Mouse (Mus musculus) MEL (cell line): ENCODE data around the gene Mboat2.

Experiments
- BHLHE40 ChIP-seq: IDR thresholded peaks from 2 replicates; pipeline ENCODE4 v1.6.1; 2012; ENCODE audit warnings: low read depth, mild to moderate bottlenecking, inconsistent platforms, low read length, improper control_type of control experiment, borderline replicate concordance
- CHD1 ChIP-seq: IDR thresholded peaks from 2 replicates; pipeline ENCODE4 v1.6.1; 2012; ENCODE audit warnings: low read depth, mild to moderate bottlenecking, inconsistent platforms, low read length, improper control_type of control experiment
- EP300 ChIP-seq, 2 experiments: IDR thresholded peaks; 2 replicates each; pipeline ENCODE4 v1.6.1; 2011; ENCODE audit warnings: improper control_type of control experiment in 2 of 2, low read length in 2 of 2, low read depth in 1 of 2, mild to moderate bottlenecking in 1 of 2
- MAFK ChIP-seq: IDR thresholded peaks from 2 replicates; pipeline ENCODE4 v1.6.1; 2011; ENCODE audit warnings: low read depth, mild to moderate bottlenecking, low read length, improper control_type of control experiment, borderline replicate concordance
- MAZ ChIP-seq: IDR thresholded peaks from 2 replicates; pipeline ENCODE4 v1.6.1; 2012; ENCODE audit warnings: low read depth, mild to moderate bottlenecking, inconsistent platforms, low read length, improper control_type of control experiment
- POLR2A ChIP-seq, 2 experiments: IDR thresholded peaks; 2 replicates each; pipeline ENCODE4 v1.6.1; 2011 to 2012; ENCODE audit warnings: low read length in 2 of 2, mild to moderate bottlenecking in 2 of 2, control low read depth in 1 of 2, improper control_type of control experiment in 1 of 2, low read depth in 1 of 2, moderate library complexity in 1 of 2; ENCODE audit not compliant: control insufficient read depth in 1 of 2, insufficient read depth in 1 of 2, poor library complexity in 1 of 2

DNA sequence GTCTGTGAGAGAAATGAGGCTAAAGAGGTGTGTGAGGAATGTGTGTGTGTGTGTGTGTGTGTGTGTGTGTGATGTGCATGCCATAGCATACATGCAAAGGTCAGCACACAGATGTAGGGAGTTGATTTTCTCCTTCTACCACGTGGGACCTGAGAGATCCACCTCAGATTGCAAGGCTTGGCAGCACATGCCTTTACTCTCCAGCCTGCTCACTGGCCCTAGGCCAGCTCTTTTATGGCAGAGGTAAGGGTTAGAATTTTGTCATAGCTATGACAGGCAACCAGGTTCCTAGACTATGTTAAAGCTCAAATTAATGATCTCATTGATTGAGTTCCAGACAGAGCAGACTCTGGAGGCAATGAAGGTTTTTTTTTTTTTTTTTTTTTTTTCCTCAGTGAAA is 33.1 kb downstream of the Mboat2 start:
- TF ChIP-seq EP300 (IDR thresholded peaks at IDR 0.05; ENCODE audit: low read depth in 1 of 2, low read length in 2 of 2) (no peak), CHD1 (no peak), POLR2A (IDR thresholded peaks at IDR 0.05; ENCODE audit: control insufficient read depth in 1 of 2, insufficient read depth in 1 of 2, low read depth in 1 of 2, low read length in 2 of 2, poor library complexity in 1 of 2) (no peak), MAFK (no peak), BHLHE40 (no peak), MAZ (no peak)
